8 mouse cellular contexts compared by ENCODE assay signal in the genomic region with DNA sequence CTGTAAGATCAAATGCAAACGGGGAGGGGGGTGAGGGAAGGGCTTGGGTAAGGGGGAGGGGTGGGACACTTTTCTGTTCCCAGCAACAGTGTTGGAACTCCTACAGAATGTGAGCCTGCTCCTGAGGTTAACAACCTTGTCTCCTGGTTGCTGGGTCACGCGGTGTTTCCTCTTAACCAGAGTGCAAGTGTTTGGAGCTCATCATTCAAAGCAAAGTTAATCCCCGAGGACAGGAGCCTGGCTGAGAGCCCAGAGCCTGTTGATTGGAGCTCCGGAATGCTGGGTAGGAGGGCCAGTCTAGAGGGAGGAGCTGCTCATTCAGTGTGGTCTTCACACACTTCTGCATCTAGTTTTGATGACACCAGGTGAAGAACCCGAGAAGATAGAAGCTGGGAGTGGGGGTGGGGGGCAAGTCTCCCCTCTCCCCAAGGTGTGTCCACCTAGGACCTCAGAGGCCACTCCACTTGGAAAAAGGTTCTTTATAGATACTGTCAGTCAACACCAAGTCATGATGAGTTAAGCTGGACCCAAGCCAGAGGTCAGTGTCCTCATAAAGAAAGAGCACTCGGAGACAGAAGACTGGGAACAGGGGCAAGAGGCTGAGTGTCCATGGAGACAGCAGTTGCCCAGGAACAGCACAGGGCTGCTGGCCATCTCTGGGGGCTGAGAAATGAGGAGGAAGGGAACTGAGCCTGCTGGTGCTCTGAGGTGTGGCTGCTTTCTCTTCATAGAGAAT.
DNase-seq lines count a peak whose midpoint lies in the region; ATAC-seq lines count a peak whose summit lies in the region.

No protein-coding gene starts in this region.

- ATAC-seq in intestine, embryonic 14.5 days (replicated peaks; ENCODE audit: low FRiP score, low TSS enrichment, low read depth): peak; percentile 69; the same call in 1 of the 2 replicates
- peak; percentile 44 for ATAC-seq in liver, embryonic 15.5 days (ENCODE audit: insufficient read depth)
- ATAC-seq in neural tube, embryonic 13.5 days (ENCODE audit: low read depth): peak; percentile 93

- 11% methylated on average over 7 of the region's 7 CpGs for WGBS in intestine, embryonic 14.5 days
- WGBS in liver, embryonic 15.5 days (ENCODE audit: insufficient replicate concordance): 30% methylated on average over 7 of the region's 7 CpGs
- WGBS in neural tube, embryonic 13.5 days: 22% methylated on average over 7 of the region's 7 CpGs

- no peaks in the 10 kb centered on the region for H3K36me3 ChIP-seq in intestine, embryonic 14.5 days (ENCODE audit: control insufficient read depth, insufficient read depth, low read length)
- H3K36me3 ChIP-seq in liver, embryonic 15.5 days (replicated peaks): no peaks in the 10 kb centered on the region
- no peaks in the 10 kb centered on the region for H3K36me3 ChIP-seq in neural tube, embryonic 13.5 days

- H3K9me3 ChIP-seq in intestine, embryonic 14.5 days (ENCODE audit: control insufficient read depth, low read length): no peaks in the 10 kb centered on the region
- H3K9me3 ChIP-seq in liver, embryonic 15.5 days (replicated peaks): no peaks in the 10 kb centered on the region
- no peaks in the 10 kb centered on the region for H3K9me3 ChIP-seq in neural tube, embryonic 13.5 days

- H3K4me1 ChIP-seq in intestine, embryonic 14.5 days (replicated peaks; ENCODE audit: control insufficient read depth, insufficient read depth, low read length): peaks cover 19% of the 10 kb centered on the region
- H3K4me1 ChIP-seq in liver, embryonic 15.5 days (replicated peaks): no peaks in the 10 kb centered on the region; the same call in none of the 2 replicates
- peaks cover 20% of the 10 kb centered on the region for H3K4me1 ChIP-seq in neural tube, embryonic 13.5 days (replicated peaks)

- peak overlapping the region; percentile 32; the same call in 1 of the 2 replicates for H3K4me2 ChIP-seq in intestine, embryonic 14.5 days (ENCODE audit: low read length)
- no peak overlapping the region for H3K4me2 ChIP-seq in liver, embryonic 15.5 days
- H3K4me2 ChIP-seq in neural tube, embryonic 13.5 days: no peak overlapping the region

- H3K27ac ChIP-seq in intestine, embryonic 14.5 days (ENCODE audit: low read depth): peak overlapping the region; percentile 40; the same call in 1 of the 2 replicates
- H3K27ac ChIP-seq in liver, embryonic 15.5 days (replicated peaks): no peak overlapping the region
- H3K27ac ChIP-seq in neural tube, embryonic 13.5 days (replicated peaks): no peak overlapping the region

- H3K27me3 ChIP-seq in intestine, embryonic 14.5 days (replicated peaks; ENCODE audit: control insufficient read depth, insufficient read depth, low read length): no peaks in the 10 kb centered on the region
- no peaks in the 10 kb centered on the region for H3K27me3 ChIP-seq in liver, embryonic 15.5 days
- H3K27me3 ChIP-seq in neural tube, embryonic 13.5 days: peaks cover 66% of the 10 kb centered on the region

- H3K4me3 ChIP-seq in intestine, embryonic 14.5 days (ENCODE audit: low read depth, low read length): no peak overlapping the region
- H3K4me3 ChIP-seq in liver, embryonic 15.5 days (replicated peaks): no peak overlapping the region
- H3K4me3 ChIP-seq in neural tube, embryonic 13.5 days: no peak overlapping the region

- no peak overlapping the region for H3K9ac ChIP-seq in intestine, embryonic 14.5 days (ENCODE audit: low read length)
- H3K9ac ChIP-seq in liver, embryonic 15.5 days: no peak overlapping the region
- no peak overlapping the region for H3K9ac ChIP-seq in neural tube, embryonic 13.5 days

- peak; percentile 99 for DNase-seq in MN1 (ENCODE audit: low spot score)
- DNase-seq in brain, embryonic 18.5 days (ENCODE audit: low read depth, low spot score): peak; percentile 40
- peak; percentile 52 to 83 for DNase-seq in gastrocnemius, postnatal 4 days (ENCODE audit: low spot score in 2 of 2)
- peak; percentile 91 for DNase-seq in intestine, embryonic 14.5 days (ENCODE audit: low spot score)
- DNase-seq in T-cell, adult 2 months (ENCODE audit: low spot score): no peak
- DNase-seq in frontal cortex, postnatal 25 days (ENCODE audit: low spot score in 2 of 2): no peak

Comparison
In these comparisons a context has a peak if more than half of its experiments do, and no peak if none do; other contexts are left out.
1. DNase-seq: peak in MN1 (single experiment), brain, embryonic 18.5 days (single experiment), gastrocnemius, postnatal 4 days (2 of 2) and intestine, embryonic 14.5 days (single experiment); none in T-cell, adult 2 months (single experiment) and frontal cortex, postnatal 25 days (0 of 2).
2. Peak in every context shown above with its lines, with median percentiles within 50 percentile points of each other: ATAC-seq.